Mouse (Mus musculus) CH12.LX (cell line): ENCODE results near the gene Tmem176b.

Experiments
- CTCF ChIP-seq, 2 experiments: IDR thresholded peaks in 1 of 2; conservative IDR thresholded peaks in 1 of 2; 2 replicates each; pipeline ENCODE4 v1.5.1; 2011 to 2012; ENCODE audit warnings: low read depth in 2 of 2, low read length in 2 of 2, improper control_type of control experiment in 1 of 2, inconsistent platforms in 1 of 2, mild to moderate bottlenecking in 1 of 2, moderate library complexity in 1 of 2
- IRF4 ChIP-seq: IDR thresholded peaks from 2 replicates; pipeline ENCODE4 v1.6.1; 2014; ENCODE audit warnings: low read depth, mild to moderate bottlenecking, inconsistent platforms, low read length, improper control_type of control experiment
- POLR2A ChIP-seq: IDR thresholded peaks from 2 replicates; pipeline ENCODE4 v1.6.1; 2011; ENCODE audit warnings: low read depth, mild to moderate bottlenecking, improper control_type of control experiment, low read length
- POLR2AphosphoS2 ChIP-seq: IDR thresholded peaks from 2 replicates; pipeline ENCODE4 v1.6.1; 2011; ENCODE audit warnings: low read depth, low read length, improper control_type of control experiment
- ZNF384 ChIP-seq: IDR thresholded peaks from 2 replicates; pipeline ENCODE4 v1.6.1; 2012; ENCODE audit warnings: low read depth, low read length, improper control_type of control experiment, inconsistent platforms

DNA sequence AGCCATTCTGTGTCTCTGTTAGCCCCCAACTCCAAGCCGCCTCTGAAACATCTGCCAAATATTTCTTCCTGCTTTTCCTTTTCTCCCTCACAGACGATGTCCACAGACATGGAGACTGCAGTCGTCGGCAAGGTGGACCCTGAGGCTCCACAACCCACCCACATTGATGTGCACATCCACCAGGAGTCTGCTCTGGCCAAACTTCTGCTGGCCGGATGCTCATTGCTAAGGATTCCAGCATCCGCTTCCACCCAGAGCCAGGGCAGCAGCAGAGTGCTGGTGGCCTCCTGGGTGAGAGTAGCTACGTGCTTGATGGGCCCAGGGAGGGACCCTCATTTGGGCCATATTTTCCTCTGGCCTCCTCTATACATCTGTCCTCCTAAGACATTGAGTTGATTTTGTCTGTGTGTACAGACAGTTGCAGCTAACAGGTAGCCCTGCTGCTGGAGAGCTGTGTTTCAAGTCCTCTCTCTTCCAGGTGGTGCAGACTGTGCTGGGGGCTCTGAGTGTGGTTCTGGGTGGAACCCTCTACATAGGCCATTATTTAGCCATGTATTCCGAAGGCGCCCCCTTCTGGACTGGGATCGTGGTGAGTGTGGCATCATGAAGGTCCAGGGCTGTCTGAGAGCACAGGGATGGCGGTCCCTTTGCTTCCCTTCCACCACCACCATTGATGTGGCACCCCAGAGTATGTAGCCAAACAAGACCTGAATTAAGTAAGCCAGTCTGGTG lies 981 bp upstream of the Tmem176b start:
- no peak for TF ChIP-seq ZNF384
- 0 out of 2 replicates have a peak, but pooled peaks have one; percentile 21 for TF ChIP-seq IRF4
- no peak for TF ChIP-seq POLR2A
- peak in 1 of 2 experiments; percentile 68; a peak in 2 of 4 replicates for TF ChIP-seq CTCF (conservative IDR thresholded peaks at IDR 0.05 in 1 of 2, IDR thresholded peaks at IDR 0.05 in 1 of 2; ENCODE audit: low read depth in 2 of 2, low read length in 2 of 2)
- TF ChIP-seq POLR2AphosphoS2: no peak
